Mouse (Mus musculus) embryonic facial prominence, embryonic 14.5 days (tissue): ENCODE data around the gene Dner. TPM values are rescaled to one million over a fixed set of nuclear protein-coding genes. Genes with fewer than 3 reads are reported as not detected.

Source experiments
- ATAC-seq: fragments of 200-750 bp; cut with Nextera tagmentation; 2 replicates; pipeline ENCODE4 v1.8.0; 2017; ENCODE audit warnings: low read depth, moderate number of reproducible peaks, moderate TSS enrichment
- DNase-seq: peaks from one replicate; pipeline ENCODE4 v3.0.0-alpha.2; 2015; ENCODE audit warnings: low spot score
- H3K27ac ChIP-seq: fragments of 300-500 bp; sonication (generic); replicated peaks from 2 replicates; pipeline ENCODE4 v1.5.1; 2014; ENCODE audit warnings: low read depth, mild to moderate bottlenecking, low read length, moderate library complexity
- H3K27me3 ChIP-seq: fragments of 300-500 bp; sonication (generic); replicated peaks from 2 replicates; pipeline ENCODE4 v1.6.1; 2014; ENCODE audit warnings: low read length; ENCODE audit not compliant: control insufficient read depth, insufficient read depth
- H3K36me3 ChIP-seq: fragments of 300-500 bp; sonication (generic); 2 replicates; pipeline ENCODE4 v1.6.1; 2014; ENCODE audit warnings: low read length, mixed read lengths; ENCODE audit not compliant: control insufficient read depth, insufficient read depth
- H3K4me1 ChIP-seq: fragments of 300-500 bp; sonication (generic); 2 replicates; pipeline ENCODE4 v1.6.1; 2014; ENCODE audit warnings: antibody characterized with exemption, low read length; ENCODE audit not compliant: control insufficient read depth, insufficient read depth
- H3K4me2 ChIP-seq: fragments of 300-500 bp; sonication (generic); 2 replicates; pipeline ENCODE4 v1.6.1; 2014; ENCODE audit warnings: low read depth, mild to moderate bottlenecking, low read length, moderate library complexity, mixed read lengths
- H3K4me3 ChIP-seq: fragments of 300-500 bp; sonication (generic); 2 replicates; pipeline ENCODE4 v1.5.1; 2014; ENCODE audit warnings: low read depth, mild to moderate bottlenecking, low read length
- H3K9ac ChIP-seq: fragments of 300-500 bp; sonication (generic); 2 replicates; pipeline ENCODE4 v1.6.1; 2014; ENCODE audit warnings: low read depth, mild to moderate bottlenecking, low read length, moderate library complexity, mixed read lengths
- H3K9me3 ChIP-seq: fragments of 300-500 bp; sonication (generic); 2 replicates; pipeline ENCODE4 v1.6.1; 2016; ENCODE audit warnings: low read length; ENCODE audit not compliant: control insufficient read depth
- WGBS: fragments of 180-500 bp; shearing (Covaris S2); extraction: QIAGEN DNeasy Blood & Tissue Kit; methylation state at CpG from one replicate; pipeline ENCODE4 v1.1.7; 2014; 5-methylcytosine and 5-hydroxymethylcytosine counted together
- polyA plus RNA-seq: library from polyadenylated mRNA; unstranded; fragments of >200 nt; fragmentation: Nextera tagmentation; extraction: Ambion mirVana; gene quantifications from 2 replicates; pipeline ENCODE4 v1.2.1, GENCODE M21; 2014

Gene Dner
- polyA plus RNA-seq, 1 experiment from 2014 or later, result 13.3 TPM

- ATAC-seq (no peak), DNase-seq (no peak)
- H3K4me3 ChIP-seq, result no peak overlapping the region
- 71% methylated on average over 1 of the region's 1 CpGs for WGBS
- no peaks in the 10 kb centered on the region for H3K36me3 ChIP-seq
- H3K27ac ChIP-seq, result no peak overlapping the region
- peaks cover 5% of the 10 kb centered on the region; the same call in 1 of the 2 replicates for H3K4me1 ChIP-seq
- no peaks in the 10 kb centered on the region for H3K9me3 ChIP-seq
- no peak overlapping the region for H3K9ac ChIP-seq
- H3K27me3 ChIP-seq, result no peaks in the 10 kb centered on the region
- no peak overlapping the region for H3K4me2 ChIP-seq
These were observed 293.9 kb downstream of the Dner start for GRCm38 (mm10) chr1:84402154-84402553.

GRCm38 (mm10) chr1:84399671-84400070, 296.4 kb downstream of the Dner start:
- Histone ChIP-seq H3K27ac (no peak overlapping the region), H3K4me3 (no peak overlapping the region), H3K4me2 (no peak overlapping the region), H3K9ac (no peak overlapping the region), H3K9me3 (no peaks in the 10 kb centered on the region), H3K27me3 (no peaks in the 10 kb centered on the region), H3K36me3 (no peaks in the 10 kb centered on the region), H3K4me1 (0 out of 2 replicates have a peak, but pooled peaks cover 1% of the 10 kb centered on the region)
- ATAC-seq (no peak), DNase-seq (no peak)
- 81% methylated on average over 3 of the region's 3 CpGs for WGBS

- WGBS, result 90% methylated on average over 4 of the region's 4 CpGs
- DNase-seq (no peak), ATAC-seq (no peak)
These were observed 296.9 kb downstream of the Dner start for GRCm38 (mm10) chr1:84399118-84399517.

GRCm38 (mm10) chr1:84396787-84397186, 299.2 kb downstream of the Dner start:
- H3K4me3 ChIP-seq, result no peak overlapping the region
- no peaks in the 10 kb centered on the region for H3K9me3 ChIP-seq
- no peak overlapping the region for H3K9ac ChIP-seq
- no peak for DNase-seq
- no peaks in the 10 kb centered on the region for H3K4me1 ChIP-seq
- no peak overlapping the region for H3K27ac ChIP-seq
- H3K4me2 ChIP-seq, result no peak overlapping the region
- WGBS, result 77% methylated on average over 3 of the region's 3 CpGs
- H3K36me3 ChIP-seq, result no peaks in the 10 kb centered on the region
- H3K27me3 ChIP-seq, result no peaks in the 10 kb centered on the region
- no peak for ATAC-seq

More at GRCm38 (mm10) chr1:84399118-84399517, 296.9 kb downstream of the Dner start:
- no peak overlapping the region for H3K4me2 ChIP-seq
- no peak overlapping the region for H3K9ac ChIP-seq
- no peak overlapping the region for H3K27ac ChIP-seq
- H3K27me3 ChIP-seq, result no peaks in the 10 kb centered on the region
- no peaks in the 10 kb centered on the region for H3K36me3 ChIP-seq
- no peaks in the 10 kb centered on the region for H3K4me1 ChIP-seq
- H3K4me3 ChIP-seq, result no peak overlapping the region
- H3K9me3 ChIP-seq, result no peaks in the 10 kb centered on the region

GRCm38 (mm10) chr1:84395928-84396327, 300.1 kb downstream of the Dner start:
- no peak for DNase-seq
- ATAC-seq, result no peak
- no peak overlapping the region for H3K4me2 ChIP-seq
- no peaks in the 10 kb centered on the region for H3K36me3 ChIP-seq
- no peak overlapping the region for H3K27ac ChIP-seq
- H3K4me3 ChIP-seq, result no peak overlapping the region
- no peaks in the 10 kb centered on the region for H3K4me1 ChIP-seq
- WGBS, result 81% methylated on average over 8 of the region's 8 CpGs
- H3K9me3 ChIP-seq, result no peaks in the 10 kb centered on the region
- no peaks in the 10 kb centered on the region for H3K27me3 ChIP-seq
- H3K9ac ChIP-seq, result no peak overlapping the region

- H3K9me3 ChIP-seq, result no peaks in the 10 kb centered on the region
- no peak for ATAC-seq
- H3K4me1 ChIP-seq, result 0 out of 2 replicates have a peak, but pooled peaks cover 8% of the 10 kb centered on the region
- H3K27ac ChIP-seq, result no peak overlapping the region
- H3K9ac ChIP-seq, result no peak overlapping the region
- WGBS, result 82% methylated on average over 4 of the region's 4 CpGs
- no peak overlapping the region for H3K4me3 ChIP-seq
- H3K4me2 ChIP-seq, result no peak overlapping the region
- no peaks in the 10 kb centered on the region for H3K36me3 ChIP-seq
- no peaks in the 10 kb centered on the region for H3K27me3 ChIP-seq
- DNase-seq, result no peak
These were observed 305.1 kb downstream of the Dner start for GRCm38 (mm10) chr1:84390961-84391360.

- Histone ChIP-seq H3K27me3 (no peaks in the 10 kb centered on the region), H3K9ac (no peak overlapping the region), H3K36me3 (no peaks in the 10 kb centered on the region), H3K4me1 (0 out of 2 replicates have a peak, but pooled peaks cover 8% of the 10 kb centered on the region), H3K9me3 (no peaks in the 10 kb centered on the region), H3K27ac (no peak overlapping the region), H3K4me3 (no peak overlapping the region), H3K4me2 (no peak overlapping the region)
- 56% methylated on average over 4 of the region's 4 CpGs for WGBS
- DNase-seq, result peak; percentile 75
- ATAC-seq, result peak; percentile 89
These were observed 308.4 kb downstream of the Dner start for GRCm38 (mm10) chr1:84387616-84388015.

- no peak overlapping the region for H3K4me3 ChIP-seq
- 0 out of 2 replicates have a peak, but pooled peaks cover 8% of the 10 kb centered on the region for H3K4me1 ChIP-seq
- no peaks in the 10 kb centered on the region for H3K9me3 ChIP-seq
- H3K27me3 ChIP-seq, result no peaks in the 10 kb centered on the region
- WGBS, result 56% methylated on average over 8 of the region's 8 CpGs
- no peak overlapping the region; the same call in 1 of the 2 replicates for H3K27ac ChIP-seq
- ATAC-seq (peak; percentile 86; the same call in 1 of the 2 replicates), DNase-seq (peak; percentile 77)
- H3K9ac ChIP-seq, result no peak overlapping the region
- H3K4me2 ChIP-seq, result no peak overlapping the region
- H3K36me3 ChIP-seq, result no peaks in the 10 kb centered on the region
These were observed 309.4 kb downstream of the Dner start for GRCm38 (mm10) chr1:84386481-84387146.

GRCm38 (mm10) chr1:84382709-84383108, 313.3 kb downstream of the Dner start:
- Histone ChIP-seq H3K4me1 (0 out of 2 replicates have a peak, but pooled peaks cover 8% of the 10 kb centered on the region), H3K9me3 (no peaks in the 10 kb centered on the region), H3K9ac (no peak overlapping the region), H3K4me2 (no peak overlapping the region), H3K4me3 (no peak overlapping the region), H3K36me3 (no peaks in the 10 kb centered on the region), H3K27ac (no peak overlapping the region), H3K27me3 (no peaks in the 10 kb centered on the region)
- ATAC-seq, result no peak
- 75% methylated on average over 1 of the region's 1 CpGs for WGBS
- no peak for DNase-seq
